Mouse (Mus musculus) brain, embryonic 18.5 days (tissue): ENCODE data around the gene Srgap1.

Source experiments
- DNase-seq: peaks from one replicate; pipeline ENCODE4 v3.0.0-alpha.2; 2012; ENCODE audit warnings: low read depth, low spot score

Srgap1 gene

GRCm38 (mm10) chr10:121885512-121886218 is 161.4 kb downstream of the Srgap1 start:
- no peak for DNase-seq

GRCm38 (mm10) chr10:121882461-121882860 is 164.7 kb downstream of the Srgap1 start:
- DNase-seq = no peak

- DNase-seq = no peak
Observed at GRCm38 (mm10) chr10:121878855-121879254, 168.3 kb downstream of the Srgap1 start.

- no peak for DNase-seq
Observed at GRCm38 (mm10) chr10:121877906-121878305, 169.2 kb downstream of the Srgap1 start.

- no peak for DNase-seq
Observed at GRCm38 (mm10) chr10:121873063-121873489, 174.0 kb downstream of the Srgap1 start.

GRCm38 (mm10) chr10:121869941-121870340 is 177.2 kb downstream of the Srgap1 start:
- no peak for DNase-seq

GRCm38 (mm10) chr10:121868255-121868654 is 178.9 kb downstream of the Srgap1 start:
- no peak for DNase-seq

GRCm38 (mm10) chr10:121865503-121866239 is 181.4 kb downstream of the Srgap1 start:
- DNase-seq = no peak

GRCm38 (mm10) chr10:121860924-121861323 is 186.2 kb downstream of the Srgap1 start:
- DNase-seq = no peak

GRCm38 (mm10) chr10:121859803-121860571 is 187.1 kb downstream of the Srgap1 start:
- DNase-seq = no peak

- DNase-seq = no peak
Observed at GRCm38 (mm10) chr10:121858911-121859310, 188.2 kb downstream of the Srgap1 start.

- DNase-seq = no peak
Observed at GRCm38 (mm10) chr10:121858086-121858485, 189.0 kb downstream of the Srgap1 start.

GRCm38 (mm10) chr10:121855863-121856446 is 191.2 kb downstream of the Srgap1 start:
- DNase-seq = no peak

GRCm38 (mm10) chr10:121853385-121853808 is 193.7 kb downstream of the Srgap1 start:
- DNase-seq = no peak

- DNase-seq = no peak
Observed at GRCm38 (mm10) chr10:121849496-121849895, 197.6 kb downstream of the Srgap1 start.

GRCm38 (mm10) chr10:121845677-121846076 is 201.4 kb downstream of the Srgap1 start:
- no peak for DNase-seq

- no peak for DNase-seq
Observed at GRCm38 (mm10) chr10:121837166-121837898, 209.8 kb downstream of the Srgap1 start.

GRCm38 (mm10) chr10:121836507-121837165 is 210.5 kb downstream of the Srgap1 start:
- peak; percentile 64 for DNase-seq

- no peak for DNase-seq
Observed at GRCm38 (mm10) chr10:121833443-121833842, 213.7 kb downstream of the Srgap1 start.
